Mouse (Mus musculus): ENCODE measurements around the gene Trem1. TPM values are rescaled to one million over a fixed set of nuclear protein-coding genes. Genes with fewer than 3 reads are reported as not detected.

Gene Trem1
- 0.21 and 0.37 TPM in 2 replicates for polyA plus RNA-seq (2012; rRNA removed)

GRCm38 (mm10) chr17:48232518-48232917, at the start of gene Trem1:
TSS of gene Trem1 (plus strand) at chr17:48232768.
- WGBS, result 66% methylated on average over 6 of the region's 6 CpGs
- no peak for DNase-seq (ENCODE audit: low read depth, low spot score)

- WGBS, result 14% methylated on average over 5 of the region's 5 CpGs
- DNase-seq (ENCODE audit: low read depth, low spot score), result no peak
These were observed 47.3 kb upstream of the Trem1 start for GRCm38 (mm10) chr17:48185252-48185651.

- WGBS, result 49% methylated on average over 2 of the region's 2 CpGs
- DNase-seq (ENCODE audit: low read depth, low spot score), result no peak
These were observed 40.2 kb upstream of the Trem1 start for GRCm38 (mm10) chr17:48192366-48192765.

GRCm38 (mm10) chr17:48203086-48203485, 29.5 kb upstream of the Trem1 start:
- WGBS, result 93% methylated on average over 12 of the region's 12 CpGs
- no peak for DNase-seq (ENCODE audit: low read depth, low spot score)

GRCm38 (mm10) chr17:48212596-48212995, 20.0 kb upstream of the Trem1 start:
- WGBS, result 94% methylated on average over 12 of the region's 12 CpGs

GRCm38 (mm10) chr17:48213511-48213910, 19.1 kb upstream of the Trem1 start:
- 63% methylated on average over 5 of the region's 5 CpGs for WGBS
- DNase-seq (ENCODE audit: low read depth, low spot score), result no peak

More at GRCm38 (mm10) chr17:48212596-48212995, 20.0 kb upstream of the Trem1 start:
- DNase-seq (ENCODE audit: low read depth, low spot score), result no peak

- DNase-seq (ENCODE audit: low read depth, low spot score), result no peak
- 73% methylated on average over 1 of the region's 1 CpGs for WGBS
These were observed 17.1 kb upstream of the Trem1 start for GRCm38 (mm10) chr17:48215429-48215828.

GRCm38 (mm10) chr17:48230680-48231079, 1.9 kb upstream of the Trem1 start:
- WGBS, result 77% methylated on average over 7 of the region's 7 CpGs
- DNase-seq (ENCODE audit: low read depth, low spot score), result no peak

GRCm38 (mm10) chr17:48233789-48234188, 1.2 kb downstream of the Trem1 start:
- no peak for DNase-seq (ENCODE audit: low read depth, low spot score)
- whole genome bisulfite sequencing, result 91% methylated on average over 4 of the region's 4 CpGs

- WGBS, result 55% methylated on average over 5 of the region's 5 CpGs
These were observed 2.0 kb downstream of the Trem1 start for GRCm38 (mm10) chr17:48234550-48234949.

GRCm38 (mm10) chr17:48235773-48236370, 3.3 kb downstream of the Trem1 start:
- WGBS, result 41% methylated on average over 4 of the region's 4 CpGs
- no peak for DNase-seq (ENCODE audit: low read depth, low spot score)

More at GRCm38 (mm10) chr17:48234550-48234949, 2.0 kb downstream of the Trem1 start:
- DNase-seq (ENCODE audit: low read depth, low spot score), result no peak

- 95% methylated on average over 8 of the region's 8 CpGs for WGBS
- DNase-seq (ENCODE audit: low read depth, low spot score), result no peak
These were observed 5.1 kb downstream of the Trem1 start for GRCm38 (mm10) chr17:48237621-48238020.

GRCm38 (mm10) chr17:48247221-48247928, 14.8 kb downstream of the Trem1 start, which contains the start of gene Trem3:
TSS of gene Trem3 (plus strand) at chr17:48247777.
- no peak for DNase-seq (ENCODE audit: low read depth, low spot score)

GRCm38 (mm10) chr17:48249039-48249438, 16.5 kb downstream of the Trem1 start:
- DNase-seq (ENCODE audit: low read depth, low spot score), result no peak

More at GRCm38 (mm10) chr17:48247221-48247928, 14.8 kb downstream of the Trem1 start, which contains the start of gene Trem3:
- WGBS, result 74% methylated on average over 11 of the region's 11 CpGs

- 74% methylated on average over 11 of the region's 11 CpGs for WGBS
- no peak for DNase-seq (ENCODE audit: low read depth, low spot score)
These were observed 16.9 kb downstream of the Trem1 start for GRCm38 (mm10) chr17:48249501-48249900.

GRCm38 (mm10) chr17:48250631-48251030, 18.1 kb downstream of the Trem1 start:
- 86% methylated on average over 7 of the region's 7 CpGs for WGBS
- DNase-seq (ENCODE audit: low read depth, low spot score), result no peak

- no peak for DNase-seq (ENCODE audit: low read depth, low spot score)
These were observed 24.0 kb downstream of the Trem1 start for GRCm38 (mm10) chr17:48256575-48256974.

- DNase-seq (ENCODE audit: low read depth, low spot score), result no peak
- WGBS, result 64% methylated on average over 2 of the region's 2 CpGs
These were observed 29.3 kb downstream of the Trem1 start for GRCm38 (mm10) chr17:48261868-48262267.

- 86% methylated on average over 3 of the region's 3 CpGs for WGBS
- no peak for DNase-seq (ENCODE audit: low read depth, low spot score)
These were observed 31.3 kb downstream of the Trem1 start, which contains the start of gene Treml4 for GRCm38 (mm10) chr17:48263741-48264362. TSS of gene Treml4 (plus strand) at chr17:48264295.

- 86% methylated on average over 7 of the region's 7 CpGs for WGBS
- DNase-seq (ENCODE audit: low read depth, low spot score), result no peak
These were observed 32.1 kb downstream of the Trem1 start for GRCm38 (mm10) chr17:48264662-48265061.

GRCm38 (mm10) chr17:48266138-48266537, 33.6 kb downstream of the Trem1 start:
- WGBS, result 13% methylated on average over 2 of the region's 2 CpGs
- no peak for DNase-seq (ENCODE audit: low read depth, low spot score)

Measured in large intestine, adult 2 months (tissue).